Mouse (Mus musculus): ENCODE measurements around the gene Fam162b.

The Fam162b gene

DNA sequence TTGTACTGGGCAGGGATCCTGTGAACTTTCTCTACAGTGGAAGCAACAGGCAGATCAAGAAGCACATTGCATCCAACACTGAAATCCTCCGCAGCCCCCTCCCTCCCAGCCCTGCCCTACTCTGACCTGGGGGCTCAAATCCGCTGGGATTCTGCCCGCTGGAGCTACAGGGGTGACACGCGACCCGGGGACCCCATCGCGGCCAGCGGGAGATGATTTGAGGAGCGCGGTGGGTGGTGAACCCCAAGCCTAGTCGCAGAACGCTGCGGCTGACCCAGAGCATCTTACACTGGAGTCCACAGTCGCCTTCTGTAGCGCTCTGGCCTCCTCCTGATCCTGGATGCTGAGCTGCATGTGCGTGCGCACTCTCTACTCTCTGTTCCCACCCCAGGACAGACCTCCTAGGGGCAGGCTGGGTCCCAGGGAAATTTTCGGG, at the start of gene Fam162b:
TSS of gene Fam162b (minus strand) at position 379 of the 436 bp plus-strand sequence.
- DNase-seq: no peak

DNA sequence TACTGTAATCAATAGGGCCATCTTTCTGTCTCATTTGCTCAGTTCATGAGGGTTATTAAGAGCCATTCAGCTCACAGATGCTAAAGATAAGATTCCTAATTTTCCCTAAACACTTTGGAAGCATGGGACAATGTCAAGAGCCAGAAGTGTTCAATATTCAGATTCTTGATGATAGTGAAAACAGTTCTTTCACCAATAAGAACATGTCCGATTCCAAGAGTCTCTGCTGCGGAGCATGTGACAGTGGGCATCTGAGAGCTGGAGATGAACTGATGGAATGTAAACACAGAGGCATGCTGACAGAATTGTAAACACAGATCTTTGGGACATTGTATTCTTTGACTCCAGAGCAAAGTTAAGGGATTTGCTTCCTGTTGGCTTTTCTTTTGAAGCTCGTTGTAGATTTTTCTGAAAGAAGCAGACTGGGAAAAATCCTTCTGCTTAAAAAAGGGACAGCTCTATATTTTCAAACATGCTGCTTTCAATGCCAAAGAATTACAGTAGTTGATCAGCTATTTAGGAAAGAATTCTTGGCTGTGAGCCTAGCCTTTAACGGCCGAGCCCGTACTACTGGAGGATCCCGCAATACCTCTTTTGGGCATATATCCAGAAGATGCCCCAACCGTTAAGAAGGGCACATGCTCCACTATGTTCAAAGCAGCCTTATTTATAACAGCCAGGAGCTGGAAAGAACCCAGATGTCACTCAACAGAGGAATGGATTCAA, 41.3 kb upstream of the Fam162b start, which contains the start of gene Gprc6a:
TSS of gene Gprc6a (minus strand) at position 51 of the 726 bp plus-strand sequence.
- no peak for DNase-seq

DNA sequence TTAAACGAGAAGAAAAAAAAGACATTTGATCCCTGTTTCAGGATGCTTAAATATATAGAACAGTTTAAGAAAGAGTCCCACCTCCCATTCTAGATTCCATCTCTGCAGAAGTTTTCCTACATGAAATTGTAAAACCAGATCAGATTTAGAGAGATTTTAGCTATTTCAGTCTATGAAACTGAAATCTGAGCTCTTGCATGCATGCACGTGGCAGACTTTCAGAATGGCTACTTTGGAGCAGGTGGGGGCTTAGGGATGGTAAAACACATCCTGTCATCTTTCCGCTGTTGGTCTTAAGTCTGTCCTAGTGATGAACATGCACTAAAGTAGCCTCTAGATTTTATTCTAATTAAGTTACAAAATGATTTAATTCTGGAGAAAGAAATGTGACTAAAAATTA, 30.9 kb upstream of the Fam162b start:
- no peak for DNase-seq

DNA sequence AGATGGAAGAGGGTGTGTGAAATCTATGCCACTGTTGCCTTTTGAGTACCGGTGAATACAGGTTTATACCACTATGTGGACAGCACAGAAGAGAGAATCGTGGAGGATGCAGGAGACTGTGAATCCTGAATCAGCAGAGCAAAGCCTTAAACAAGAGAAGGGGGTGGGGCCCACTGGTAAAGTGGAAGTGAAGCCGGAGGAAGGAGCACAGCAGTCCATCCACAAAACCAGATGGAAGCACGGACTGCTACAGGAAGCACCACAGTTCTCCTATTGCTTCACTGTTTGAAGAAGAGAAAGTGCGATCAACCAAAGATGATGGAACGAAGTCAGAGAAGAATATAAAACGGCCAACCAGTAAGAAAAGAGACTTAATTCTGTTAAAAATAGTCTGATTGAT, 29.8 kb upstream of the Fam162b start:
- no peak for DNase-seq

DNA sequence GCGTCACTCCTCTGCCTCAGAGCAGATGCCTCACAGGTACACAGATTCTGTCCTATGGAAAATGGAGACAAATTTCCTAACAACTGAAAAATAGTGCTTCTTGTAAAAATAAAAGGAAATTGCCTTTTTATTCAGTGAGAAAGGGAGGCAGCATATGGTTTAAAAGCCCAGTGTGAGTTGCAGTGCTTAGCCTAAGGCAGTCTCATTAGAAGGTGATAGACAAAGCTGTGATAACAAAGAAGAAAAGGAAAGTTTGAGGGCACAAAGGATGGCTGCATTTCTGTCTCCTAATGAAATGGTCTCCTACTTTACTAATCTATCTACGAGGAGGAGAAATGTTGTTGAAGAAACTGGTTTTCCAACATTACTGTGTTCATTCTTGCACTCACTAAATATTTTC, 28.2 kb upstream of the Fam162b start:
- no peak for DNase-seq

DNA sequence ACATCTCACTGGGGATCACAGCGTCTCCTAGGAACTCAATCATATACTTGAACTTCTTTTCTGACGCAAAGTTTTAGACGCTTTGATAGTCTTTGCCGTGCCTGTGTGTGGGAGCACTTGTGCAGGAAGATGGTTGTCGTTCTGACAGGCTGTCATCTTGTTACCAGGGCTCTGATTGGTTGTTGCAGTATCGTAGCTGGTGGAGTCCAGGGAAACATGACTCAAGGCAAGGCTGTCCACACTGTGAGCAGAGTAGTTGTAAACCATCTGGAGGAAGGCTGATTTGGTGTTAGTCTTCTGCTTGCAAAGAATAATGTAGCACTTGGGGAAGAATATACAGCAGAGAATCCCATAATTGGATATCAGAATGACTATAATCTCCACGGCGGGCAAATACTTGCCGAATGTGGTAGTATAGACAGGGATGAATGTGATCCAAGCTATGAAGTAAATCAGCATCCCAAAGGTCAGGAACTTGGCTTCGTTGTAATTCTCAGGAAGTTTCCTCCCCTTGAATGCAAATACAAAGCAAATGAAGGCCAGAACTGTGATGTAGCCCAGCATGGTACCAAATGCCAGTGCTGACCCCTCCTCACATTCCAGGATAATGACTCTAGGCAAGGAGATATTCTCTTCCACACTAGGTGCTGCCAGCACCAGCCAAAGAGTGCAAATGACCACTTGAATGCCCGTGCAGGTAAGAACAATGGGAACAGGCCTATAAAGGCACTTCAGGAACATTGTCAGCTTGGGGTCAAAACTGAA, 24.7 kb upstream of the Fam162b start:
- no peak for DNase-seq

DNA sequence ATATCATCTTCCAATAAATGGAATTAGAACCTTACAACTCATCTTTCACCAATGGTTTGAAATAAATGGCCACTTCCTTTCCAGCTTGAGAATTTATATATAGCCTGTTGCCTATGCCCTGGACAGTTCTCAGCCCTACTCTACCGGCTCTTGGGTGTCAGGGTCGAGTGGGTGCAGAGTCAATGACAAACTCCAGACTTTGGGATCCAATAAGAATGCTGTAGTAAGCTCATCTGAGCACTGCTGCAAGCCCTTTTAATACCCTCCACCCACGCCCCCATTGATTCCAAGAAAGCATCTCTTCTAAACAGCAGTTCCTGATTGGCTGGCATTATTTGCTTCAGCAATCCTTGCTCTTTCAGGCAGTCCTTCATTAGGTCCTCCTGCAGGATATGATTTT, 23.1 kb upstream of the Fam162b start:
- no peak for DNase-seq

DNA sequence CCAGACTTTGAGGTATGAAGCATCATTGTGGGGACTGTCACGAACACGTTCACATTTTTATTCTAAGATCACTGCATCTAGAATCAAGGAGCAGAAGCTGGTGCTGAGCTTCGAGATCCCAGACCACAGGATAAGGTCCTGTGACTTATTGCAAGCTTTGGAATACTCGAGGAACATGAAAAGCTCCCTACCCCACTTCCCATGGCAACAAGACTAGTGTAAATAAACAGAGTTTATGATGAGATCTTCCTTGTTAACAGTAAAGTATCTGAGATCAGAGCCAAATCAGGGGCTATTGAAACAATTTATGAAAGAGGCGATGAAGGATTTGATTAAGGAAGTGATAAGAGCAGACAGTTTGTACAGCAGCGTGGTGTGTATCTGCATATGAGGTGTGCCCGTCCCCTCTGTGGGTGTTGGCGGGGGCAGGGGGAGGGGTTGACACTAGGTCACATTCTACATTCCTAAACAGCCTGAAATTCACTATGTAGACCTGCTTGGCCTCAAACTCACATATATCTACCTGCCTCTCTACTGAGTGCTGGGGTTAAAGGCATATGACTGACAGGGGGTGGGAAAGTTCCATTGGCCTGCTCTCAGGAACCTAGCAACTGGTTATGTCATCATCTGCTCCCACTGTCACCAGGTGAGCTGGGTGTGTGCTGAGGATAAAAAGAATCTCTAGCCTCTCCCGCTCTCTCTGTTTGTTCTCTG, 21.8 kb upstream of the Fam162b start:
- DNase-seq: no peak

DNA sequence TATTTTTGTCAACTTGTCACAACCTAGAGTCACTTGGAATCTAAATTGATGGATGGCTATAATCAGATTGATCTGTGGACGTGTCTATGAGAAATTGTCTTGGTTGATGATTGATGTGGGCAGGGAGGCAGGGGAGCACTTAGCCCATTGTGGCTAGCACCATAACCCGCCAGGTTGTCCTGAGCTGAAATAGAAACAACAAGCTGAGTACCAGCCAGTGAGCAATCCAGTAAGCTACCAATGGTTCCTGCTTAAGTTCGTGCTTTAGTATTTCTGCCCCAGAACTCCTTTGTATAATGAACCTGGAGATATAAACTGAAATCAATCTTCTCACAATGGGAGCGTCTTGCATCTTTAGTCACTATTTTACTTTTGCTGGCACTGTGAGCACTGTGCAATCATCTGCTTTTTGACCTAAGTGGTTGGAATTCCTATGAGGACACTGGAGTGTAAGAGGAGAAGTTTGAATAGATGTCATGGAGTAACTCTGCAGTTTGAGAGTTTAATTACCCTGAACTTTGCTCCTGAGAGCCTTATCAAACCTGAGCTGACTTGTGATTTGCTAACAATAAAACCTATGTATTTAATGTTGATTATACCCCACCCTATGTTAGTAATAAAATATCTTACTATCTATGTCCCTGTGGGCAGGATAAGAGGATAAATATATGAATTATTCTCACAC, 19.6 kb upstream of the Fam162b start:
- DNase-seq: no peak

DNA sequence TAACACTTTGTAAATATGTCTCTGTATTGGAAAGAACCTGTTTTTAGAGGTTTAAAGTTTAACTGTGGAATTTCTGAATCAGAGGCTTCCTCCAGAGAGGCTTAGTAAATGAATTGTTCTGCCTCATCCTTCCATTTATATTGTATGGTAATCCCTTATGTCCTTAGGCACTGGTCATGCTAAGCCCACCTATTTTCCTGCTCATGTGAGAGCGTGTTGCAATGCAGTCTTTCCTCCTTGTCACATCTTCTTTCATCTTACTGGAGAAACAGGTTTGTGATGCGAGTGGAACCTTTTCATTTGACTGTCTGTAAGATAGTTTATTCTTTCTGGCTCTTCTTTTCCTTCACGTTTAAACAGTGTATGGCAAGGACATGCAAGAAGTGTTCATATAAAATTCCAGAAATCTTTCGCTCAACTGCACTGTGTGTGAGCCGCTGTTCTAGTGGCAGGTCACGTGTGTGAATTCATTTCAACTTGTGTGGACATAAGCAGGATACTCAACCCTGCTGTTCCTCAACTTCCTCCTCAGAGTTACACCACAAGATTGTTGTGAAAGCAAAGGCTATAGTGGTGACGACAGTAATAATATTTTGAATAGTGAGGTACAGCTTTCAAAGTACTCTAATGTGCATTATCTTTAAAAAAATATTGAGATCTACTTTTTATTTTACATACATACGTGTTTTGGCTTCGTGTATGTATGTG, 6.8 kb upstream of the Fam162b start:
- peak in 1 of 2 experiments; percentile 17 for DNase-seq

DNA sequence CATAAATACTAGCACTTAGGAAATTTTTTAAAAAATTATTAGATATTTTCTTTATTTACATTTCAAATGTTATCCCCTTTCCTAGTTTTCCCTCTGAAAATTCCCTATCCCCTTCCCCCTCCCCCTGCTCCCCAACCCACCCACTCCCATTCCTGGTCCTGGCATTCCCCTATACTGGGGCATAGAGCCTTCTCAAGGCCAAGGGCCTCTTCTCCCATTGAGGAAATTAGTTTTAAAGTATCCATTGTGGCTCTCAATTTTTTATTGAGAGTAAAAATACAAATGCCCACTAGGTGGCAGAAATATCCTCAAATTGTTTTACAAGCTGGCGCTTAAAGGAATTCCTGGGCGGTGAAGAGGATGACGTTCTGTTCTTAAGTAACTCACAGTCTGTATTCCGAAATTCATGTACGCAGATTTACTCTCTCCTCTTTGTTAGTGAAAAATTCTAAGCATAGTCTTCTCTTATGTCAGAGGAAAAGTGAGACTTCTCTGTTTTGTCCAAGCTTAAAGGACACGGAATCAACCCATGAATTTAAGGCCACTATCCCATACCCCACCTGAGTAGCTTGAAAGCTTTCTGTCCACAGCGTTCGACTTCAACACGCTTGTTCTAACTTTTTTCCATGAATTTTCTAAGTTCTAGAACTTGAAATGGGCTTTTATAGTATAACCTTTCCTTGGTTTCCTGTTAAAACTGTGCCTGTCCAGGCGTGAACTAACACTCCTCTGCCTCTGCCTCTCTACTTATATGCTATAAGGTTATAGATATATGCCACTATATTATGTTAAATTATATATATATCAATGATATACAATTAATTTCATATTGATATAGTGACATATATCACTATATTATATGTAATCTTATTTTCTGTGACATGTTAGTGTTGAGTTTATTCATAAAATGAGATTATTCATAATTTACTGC, 4.9 kb upstream of the Fam162b start:
- DNase-seq: peak in 1 of 2 experiments; percentile 38

DNA sequence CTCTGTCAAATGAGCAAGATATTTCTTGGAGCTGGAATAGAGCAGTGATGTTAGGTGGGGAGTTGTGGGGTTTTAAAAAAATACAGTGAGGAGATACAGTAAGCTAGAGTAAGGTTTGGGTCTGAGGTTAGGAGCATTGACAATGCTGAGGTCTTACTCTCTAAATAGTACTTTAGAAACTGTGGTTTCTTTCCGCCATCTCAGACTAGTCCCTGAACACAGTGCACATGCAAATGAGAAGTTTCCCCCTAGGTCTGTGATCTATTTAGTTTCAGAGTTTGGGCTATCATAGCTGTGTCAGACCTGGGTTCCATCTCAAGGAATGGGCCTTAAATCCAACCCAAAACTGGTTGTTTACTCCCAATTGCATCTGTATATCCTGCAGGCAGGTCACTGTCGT, 1.3 kb upstream of the Fam162b start:
- DNase-seq: no peak

DNA sequence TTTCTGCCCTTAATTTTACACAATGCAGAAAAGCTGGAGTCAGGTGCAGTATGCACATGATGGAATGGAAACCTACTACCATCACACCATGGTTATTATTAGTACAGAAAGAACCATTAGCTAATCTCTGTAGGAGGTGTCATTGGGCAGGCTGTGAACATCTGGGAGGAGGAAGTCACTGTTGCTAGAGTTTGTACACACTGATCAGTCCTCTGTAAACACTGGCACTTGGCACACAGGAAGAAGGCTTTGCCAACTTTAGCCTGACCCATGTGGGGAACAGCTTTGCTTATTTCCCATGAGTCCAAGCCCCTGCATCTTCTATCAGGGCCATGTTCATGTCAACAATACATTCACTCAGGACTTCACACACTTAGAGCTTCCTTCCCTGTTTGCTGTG, 5.4 kb downstream of the Fam162b start:
- DNase-seq: peak; percentile 22 to 52

DNA sequence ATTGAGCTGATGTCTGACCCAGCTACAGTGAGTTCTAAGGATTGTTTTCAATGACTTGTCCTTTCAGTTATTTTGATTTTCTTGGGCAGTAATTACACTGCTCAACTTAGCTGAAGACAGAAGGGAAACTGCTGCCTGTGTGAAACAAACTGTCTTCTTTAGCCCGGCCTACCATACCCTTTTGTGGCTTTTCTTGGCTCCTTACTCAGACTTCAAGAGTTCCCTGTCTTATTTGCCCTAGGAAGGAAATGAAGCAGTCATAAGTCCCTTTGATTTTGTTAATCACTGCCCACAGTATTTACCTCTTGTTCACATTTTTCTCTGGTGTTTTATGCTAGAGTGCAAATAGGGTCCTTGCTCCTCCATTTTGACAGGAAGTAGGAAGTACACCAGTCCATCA, 5.9 kb downstream of the Fam162b start:
- DNase-seq: no peak

DNA sequence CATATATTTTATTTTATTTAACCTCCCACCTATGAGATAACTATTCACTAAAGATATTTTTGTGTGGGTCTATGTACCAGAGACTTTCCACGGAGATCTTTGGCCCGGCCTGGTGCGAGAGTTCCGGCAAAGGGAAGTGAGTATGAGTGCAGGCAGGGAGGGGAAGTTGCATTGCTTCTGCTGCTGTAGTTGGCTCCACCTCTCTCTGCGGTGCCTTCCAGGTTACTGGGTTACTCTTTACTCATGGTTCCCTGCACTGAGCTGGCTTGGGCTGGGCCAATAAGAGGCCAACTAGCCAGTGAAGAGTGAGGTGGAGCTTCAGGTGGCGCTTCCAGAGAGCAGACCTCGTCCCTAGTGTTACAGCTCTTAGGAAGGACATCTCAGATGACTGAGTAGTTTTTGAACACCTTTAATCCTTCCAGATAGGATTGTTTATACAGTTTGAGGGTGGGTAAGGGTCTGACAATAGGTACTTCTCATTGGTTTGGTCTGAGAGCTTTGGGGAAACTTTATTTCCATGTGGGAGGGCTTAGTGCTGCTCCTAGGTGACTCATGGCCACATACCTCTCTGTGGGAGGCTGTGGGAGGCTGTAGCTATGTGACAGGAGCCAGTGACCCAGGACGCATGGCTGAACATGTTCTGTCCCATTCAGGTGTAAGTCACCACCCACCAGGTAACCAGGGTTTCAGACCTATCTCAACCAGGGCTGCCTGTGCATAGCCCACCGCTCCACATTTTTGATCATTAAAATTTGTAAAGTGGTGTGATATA, 18.9 kb downstream of the Fam162b start:
- peak; percentile 17 to 21 for DNase-seq

DNA sequence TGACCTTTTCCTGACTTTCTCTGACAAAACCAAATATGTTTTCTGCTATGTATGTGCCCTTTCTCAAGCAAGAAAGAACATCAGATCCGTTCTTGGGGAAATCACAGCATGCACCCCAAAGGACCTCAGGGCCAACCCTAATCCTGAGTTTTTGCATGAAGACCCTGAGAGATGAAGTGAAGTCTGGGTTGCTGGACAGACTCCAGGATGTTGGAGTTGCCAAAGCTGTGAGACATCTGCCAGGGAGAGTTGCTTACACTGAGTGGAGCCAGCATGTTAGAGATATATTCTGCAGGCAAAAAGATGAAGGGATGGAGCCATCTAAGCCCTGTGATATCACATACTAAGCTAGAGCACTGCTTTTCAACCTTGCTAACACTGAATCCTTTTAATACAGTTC, 34.3 kb downstream of the Fam162b start:
- no peak for DNase-seq

DNA sequence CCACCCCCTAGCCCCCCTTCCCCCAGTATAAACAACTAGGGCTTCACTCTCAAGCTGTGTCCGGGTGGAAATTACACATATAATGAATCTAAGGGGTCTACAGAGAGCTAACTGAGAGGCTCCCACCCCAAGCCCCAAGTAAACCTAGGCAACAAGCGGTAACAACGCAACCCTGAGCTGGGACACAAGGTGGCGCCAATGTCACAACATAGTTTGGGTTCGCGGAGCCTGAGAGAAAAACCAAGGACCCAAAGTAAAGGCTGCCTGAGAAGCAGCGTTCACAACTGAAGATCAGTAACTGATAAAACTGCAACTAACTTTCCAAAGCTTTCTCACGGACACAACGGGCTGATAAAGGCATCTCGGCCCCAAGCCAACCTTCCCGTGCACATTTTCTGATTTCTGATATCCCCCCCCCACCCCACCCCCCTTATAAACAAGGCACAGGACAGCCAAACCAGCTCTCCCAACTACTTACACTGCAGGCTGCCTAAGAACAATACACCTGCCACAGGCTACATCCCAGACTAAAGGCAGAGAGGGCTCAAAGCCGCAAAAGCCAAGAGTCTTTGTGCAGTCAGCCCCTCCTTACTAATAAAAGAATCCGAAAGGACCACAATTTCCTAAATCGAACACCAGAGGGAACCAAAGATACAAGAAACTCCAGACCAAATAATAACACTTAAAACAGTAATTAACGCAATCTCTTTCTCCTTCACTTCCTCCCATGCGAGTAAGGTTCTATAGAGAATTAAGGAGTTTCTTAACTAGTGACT, 36.8 kb downstream of the Fam162b start:
- peak; percentile 69 to 72 for DNase-seq

Measured in lung, adult 18-20 months (tissue).